Mouse (Mus musculus) liver, adult 2 months (tissue): ENCODE measurements around the gene Tmem39b.

Experiments
- CTCF ChIP-seq: fragments of 200-500 bp; IDR thresholded peaks from 2 replicates; pipeline ENCODE4 v1.5.1; 2011; ENCODE audit warnings: low read depth, low read length, control low read depth
- POLR2A ChIP-seq: fragments of 200-500 bp; IDR thresholded peaks from 2 replicates; pipeline ENCODE4 v1.6.1; 2011; ENCODE audit warnings: low read length, control low read depth; ENCODE audit not compliant: insufficient read depth; ENCODE audit errors: extremely low read depth

DNA sequence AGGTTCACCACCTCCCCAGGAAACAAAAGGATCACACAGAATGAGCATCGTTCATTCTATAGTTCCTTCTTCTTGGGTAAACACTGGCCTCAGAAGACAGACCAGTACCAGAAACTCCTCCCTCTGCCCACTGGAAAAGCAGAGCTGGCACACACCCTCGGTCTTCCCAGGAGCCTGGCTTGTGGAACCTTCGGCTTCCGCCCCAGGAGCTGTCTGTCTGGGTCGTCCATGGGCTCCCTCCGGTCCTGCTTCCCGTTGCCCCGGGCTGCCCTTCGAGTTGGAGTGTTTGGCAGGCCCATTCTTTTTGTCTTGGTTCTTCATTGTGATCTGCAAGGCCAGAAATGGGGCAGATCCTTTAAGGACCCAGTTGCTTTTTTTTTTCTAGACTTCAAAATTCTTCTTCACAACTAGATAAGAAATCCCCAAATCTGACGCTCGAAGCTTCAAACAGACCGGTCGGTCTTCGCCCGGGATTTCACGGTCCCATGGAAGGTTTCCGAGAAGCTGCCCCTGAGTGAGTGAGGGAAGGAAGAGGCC, 56.5 kb downstream of the Tmem39b start:
- TF ChIP-seq CTCF: no peak
- no peak for TF ChIP-seq POLR2A
